Mouse (Mus musculus): ENCODE data around the gene Kremen1. TPM values are rescaled to one million over a fixed set of nuclear protein-coding genes. Genes with fewer than 3 reads are reported as not detected.

Gene Kremen1
- total and polyA plus RNA-seq, 3 experiments, result 5.0 to 11.8 (median 7.3) TPM

- no peak for TF ChIP-seq MAZ (IDR thresholded peaks at IDR 0.05; ENCODE audit: low read depth, low read length)
- no peak for TF ChIP-seq MXI1 (IDR thresholded peaks at IDR 0.05; ENCODE audit: low read depth, low read length)
- no peak for TF ChIP-seq IRF4 (IDR thresholded peaks at IDR 0.05; ENCODE audit: low read depth, low read length)
- no peak for TF ChIP-seq E2F4 (IDR thresholded peaks at IDR 0.05; ENCODE audit: insufficient replicate concordance, low read depth, low read length)
- no peak for TF ChIP-seq ELF1 (IDR thresholded peaks at IDR 0.05; ENCODE audit: low read depth, low read length)
- no peak for TF ChIP-seq NELFE (IDR thresholded peaks at IDR 0.05; ENCODE audit: low read depth, low read length)
- TF ChIP-seq EP300 (IDR thresholded peaks at IDR 0.05; ENCODE audit: low read length), result no peak
- H3K9ac ChIP-seq (ENCODE audit: insufficient read depth, low read depth), result no peak overlapping the region
- peaks cover 0 to 18% of the 10 kb centered on the region in 2 experiments; a peak in 2 of 4 replicates for H3K4me1 ChIP-seq (ENCODE audit: control insufficient read depth in 1 of 2, insufficient read depth in 2 of 2)
- no peaks in the 10 kb centered on the region for H3K79me2 ChIP-seq (replicated peaks; ENCODE audit: control insufficient read depth, extremely low read depth, insufficient read depth, poor library complexity, severe bottlenecking)
- H3K9me3 ChIP-seq (replicated peaks; ENCODE audit: low read length), result no peaks in the 10 kb centered on the region
- H3K36me3 ChIP-seq (replicated peaks in 1 of 2; ENCODE audit: control insufficient read depth in 1 of 2, insufficient read depth in 1 of 2, low read length in 1 of 2), result peaks cover 0 to 32% of the 10 kb centered on the region in 2 experiments
- in situ Hi-C loops (cut with MboI; ENCODE audit: low pct_ligation_motif_present, low pct_unique_long_range_greater_than_20kb, low sequenced_read_pairs) (no loop called here), dilution Hi-C loops (cut with MboI; ENCODE audit: extremely low pct_ligation_motif_present, extremely low pct_unique_long_range_greater_than_20kb, low sequenced_read_pairs) (no loop called here)
- H3K4me2 ChIP-seq (ENCODE audit: insufficient read depth, low read depth, poor library complexity, severe bottlenecking), result no peak overlapping the region
- no peak for DNase-seq (ENCODE audit: extremely low read depth)
- no peak overlapping the region for H3K27ac ChIP-seq (ENCODE audit: insufficient read depth, low read depth)
- no peak overlapping the region for H3K4me3 ChIP-seq (replicated peaks in 1 of 3; ENCODE audit: low read depth in 2 of 3, low read length in 2 of 3, poor library complexity in 1 of 3)
- H3K27me3 ChIP-seq (replicated peaks), result no peaks in the 10 kb centered on the region
These were observed 21.4 kb downstream of the Kremen1 start for GRCm38 (mm10) chr11:5239706-5240690.

- TF ChIP-seq SMC3 (IDR thresholded peaks at IDR 0.05; ENCODE audit: low read depth, low read length) (no peak), USF2 (conservative IDR thresholded peaks at IDR 0.05; ENCODE audit: low read depth, low read length) (no peak), EP300 (IDR thresholded peaks at IDR 0.05; ENCODE audit: low read length) (no peak), SIN3A (IDR thresholded peaks at IDR 0.05; ENCODE audit: low read length) (no peak), MAX (IDR thresholded peaks at IDR 0.05; ENCODE audit: low read length) (no peak), MAZ (IDR thresholded peaks at IDR 0.05; ENCODE audit: low read depth, low read length) (no peak), ZNF384 (IDR thresholded peaks at IDR 0.05; ENCODE audit: low read depth, low read length) (no peak), JUN (IDR thresholded peaks at IDR 0.05; ENCODE audit: insufficient read depth, low read depth, low read length) (no peak), ZC3H11A (IDR thresholded peaks at IDR 0.05; ENCODE audit: low read depth, low read length) (no peak), MEF2A (IDR thresholded peaks at IDR 0.05; ENCODE audit: borderline replicate concordance, low read depth, low read length) (no peak), NELFE (IDR thresholded peaks at IDR 0.05; ENCODE audit: low read depth, low read length) (no peak), RCOR1 (conservative IDR thresholded peaks at IDR 0.05; ENCODE audit: low read depth, low read length) (no peak)
- dilution Hi-C loops (cut with MboI; ENCODE audit: extremely low pct_ligation_motif_present, extremely low pct_unique_long_range_greater_than_20kb, low sequenced_read_pairs) (no loop called here), in situ Hi-C loops (cut with MboI; ENCODE audit: low pct_ligation_motif_present, low pct_unique_long_range_greater_than_20kb, low sequenced_read_pairs) (no loop called here)
- H3K79me2 ChIP-seq (replicated peaks; ENCODE audit: control insufficient read depth, extremely low read depth, insufficient read depth, poor library complexity, severe bottlenecking), result no peaks in the 10 kb centered on the region
- no peak overlapping the region for H3K9ac ChIP-seq (ENCODE audit: insufficient read depth, low read depth)
- no peak overlapping the region for H3K4me3 ChIP-seq (replicated peaks in 1 of 3; ENCODE audit: low read depth in 2 of 3, low read length in 2 of 3, poor library complexity in 1 of 3)
- no peak overlapping the region for H3K27ac ChIP-seq (ENCODE audit: insufficient read depth, low read depth)
- peaks cover 0 to 6% of the 10 kb centered on the region in 2 experiments; a peak in 1 of 4 replicates for H3K4me1 ChIP-seq (ENCODE audit: control insufficient read depth in 1 of 2, insufficient read depth in 2 of 2)
- peaks cover 0 to 5% of the 10 kb centered on the region in 2 experiments for H3K36me3 ChIP-seq (replicated peaks in 1 of 2; ENCODE audit: control insufficient read depth in 1 of 2, insufficient read depth in 1 of 2, low read length in 1 of 2)
- no peaks in the 10 kb centered on the region for H3K27me3 ChIP-seq (replicated peaks)
- H3K4me2 ChIP-seq (ENCODE audit: insufficient read depth, low read depth, poor library complexity, severe bottlenecking), result no peak overlapping the region
- no peaks in the 10 kb centered on the region for H3K9me3 ChIP-seq (replicated peaks; ENCODE audit: low read length)
- no peak for DNase-seq (ENCODE audit: extremely low read depth)
These were observed 41.4 kb downstream of the Kremen1 start for GRCm38 (mm10) chr11:5219910-5220447.

Data from CH12.LX (cell line).